Mouse (Mus musculus): Measurements from ENCODE around the gene Kcnk4.
"Not testable (repeated sequence)": the region's sequence is repeated elsewhere in the genome, so short reads cannot be mapped to it uniquely, and the experiment has no call there.

Gene Kcnk4

DNA sequence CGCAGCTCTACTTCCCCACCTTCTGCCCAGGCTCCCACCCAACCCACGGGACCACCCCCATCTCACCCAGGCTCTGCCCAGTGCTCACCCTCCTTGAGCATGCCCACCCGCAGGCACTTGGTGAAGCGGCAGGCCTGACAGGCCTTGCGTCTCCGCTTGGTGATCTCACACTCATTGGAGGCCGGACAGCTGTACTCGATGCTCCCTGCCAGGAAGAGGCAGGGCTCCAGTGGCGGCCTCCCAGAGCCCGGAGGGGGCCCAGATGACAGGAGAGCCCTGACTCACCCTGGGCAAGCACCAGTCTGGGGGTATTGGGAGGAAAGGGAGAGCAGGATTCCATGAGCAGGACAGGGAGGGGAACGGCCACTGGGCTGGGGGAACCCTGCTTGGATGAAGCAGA lies 20.3 kb downstream of the Kcnk4 start:
- no peak for DNase-seq

DNA sequence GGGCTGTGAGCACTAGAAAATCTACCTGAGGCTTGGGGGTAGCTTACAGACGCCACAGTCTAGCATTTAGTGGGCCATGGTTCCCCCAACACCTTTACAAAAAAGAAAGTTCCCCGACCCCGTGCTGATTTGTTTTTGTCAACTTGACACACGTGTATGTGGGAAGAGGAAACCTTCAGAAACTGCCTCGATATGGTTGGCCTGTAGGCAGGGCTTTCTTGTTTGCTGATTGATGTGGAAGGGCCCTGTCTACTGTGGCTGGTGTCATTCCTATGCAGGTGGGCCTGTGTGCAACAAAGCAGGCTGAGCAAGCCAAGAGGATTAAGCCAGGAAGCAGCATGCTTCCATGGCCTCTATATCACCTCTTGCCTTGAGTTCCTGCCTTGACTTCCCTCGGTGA lies 21.3 kb downstream of the Kcnk4 start:
- no peak for DNase-seq

DNA sequence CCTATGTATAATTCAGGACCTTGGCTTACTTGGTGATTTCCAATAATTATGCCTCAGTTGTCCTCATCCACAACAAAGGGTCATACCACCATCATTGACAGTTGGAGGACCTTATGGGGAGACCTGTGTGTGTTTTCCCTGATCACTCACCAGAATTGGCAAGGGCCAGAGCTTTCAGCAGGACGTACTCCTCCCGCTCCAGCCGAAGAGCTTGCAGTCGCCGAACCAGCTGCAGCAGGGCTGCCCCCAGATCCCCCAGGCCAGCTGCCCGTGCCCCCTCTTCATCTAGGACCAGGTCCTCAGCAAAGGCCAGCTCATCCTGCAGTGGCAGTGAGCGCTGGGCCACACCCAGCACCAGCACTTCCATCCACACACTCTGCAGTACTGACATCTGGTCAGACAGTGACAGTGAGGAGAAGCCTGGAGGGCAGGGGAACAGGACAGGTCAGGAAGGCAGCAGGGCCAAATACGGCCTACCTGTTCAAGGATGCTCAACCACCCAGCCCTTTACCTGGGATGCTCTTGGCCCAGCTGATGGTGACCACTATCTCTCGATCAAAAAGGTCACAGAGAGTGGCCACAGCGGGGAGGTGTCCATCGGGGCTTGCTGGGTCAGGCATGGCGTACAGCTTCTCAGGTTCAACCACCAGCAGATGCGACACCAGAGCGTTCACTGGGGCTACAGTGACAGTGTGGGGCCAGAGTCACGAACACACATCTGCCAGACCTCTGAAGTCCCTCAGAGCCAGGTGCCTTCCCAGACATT lies 21.9 kb downstream of the Kcnk4 start:
- no peak for DNase-seq

DNA sequence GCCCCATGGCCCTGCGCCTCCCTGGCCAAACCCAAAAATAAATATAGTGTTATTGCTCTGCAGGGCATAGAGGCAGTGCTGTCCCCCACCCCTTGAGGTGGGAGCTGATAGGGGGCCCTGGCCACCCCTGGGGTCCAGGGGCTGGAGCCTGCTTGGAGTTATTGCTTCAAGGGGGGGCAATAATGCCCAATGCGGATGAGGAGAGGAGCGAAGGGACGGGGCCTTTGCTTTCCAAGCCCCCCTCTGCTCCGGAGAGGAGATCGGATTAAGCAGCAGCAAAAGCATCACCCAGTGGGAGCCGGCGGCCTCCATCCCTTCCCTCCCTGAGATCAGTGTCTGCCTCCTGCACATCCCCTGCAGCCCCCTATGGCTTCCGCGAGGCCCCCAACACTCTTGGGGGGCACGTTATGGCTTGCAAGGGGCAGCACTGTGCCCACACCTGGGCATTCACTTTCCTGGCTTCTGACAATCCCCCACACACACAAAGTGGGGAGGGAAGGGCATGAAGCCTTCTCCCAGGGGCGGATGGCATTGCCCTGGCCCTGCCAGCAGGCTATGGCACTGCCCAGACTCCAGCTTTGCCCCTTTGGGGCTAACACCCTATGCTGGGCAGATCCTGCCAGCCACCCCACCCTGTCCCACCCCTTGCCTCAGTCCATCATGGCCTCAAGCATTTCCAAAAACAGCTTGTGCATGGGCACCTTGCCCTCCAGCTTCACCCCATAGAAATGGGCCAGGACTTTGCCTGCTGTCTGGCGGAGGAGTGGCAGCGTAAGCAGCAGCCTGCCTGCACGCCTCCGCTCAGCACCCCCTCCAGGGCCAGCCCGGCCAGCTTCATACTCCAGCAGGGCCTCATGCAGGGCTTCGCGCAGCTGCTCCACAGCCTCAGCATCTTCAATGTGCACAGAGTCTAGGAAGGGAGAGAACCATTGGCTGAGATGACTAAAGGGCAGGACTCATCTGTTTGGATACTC lies 22.9 kb downstream of the Kcnk4 start:
- peak; percentile 33 for DNase-seq

DNA sequence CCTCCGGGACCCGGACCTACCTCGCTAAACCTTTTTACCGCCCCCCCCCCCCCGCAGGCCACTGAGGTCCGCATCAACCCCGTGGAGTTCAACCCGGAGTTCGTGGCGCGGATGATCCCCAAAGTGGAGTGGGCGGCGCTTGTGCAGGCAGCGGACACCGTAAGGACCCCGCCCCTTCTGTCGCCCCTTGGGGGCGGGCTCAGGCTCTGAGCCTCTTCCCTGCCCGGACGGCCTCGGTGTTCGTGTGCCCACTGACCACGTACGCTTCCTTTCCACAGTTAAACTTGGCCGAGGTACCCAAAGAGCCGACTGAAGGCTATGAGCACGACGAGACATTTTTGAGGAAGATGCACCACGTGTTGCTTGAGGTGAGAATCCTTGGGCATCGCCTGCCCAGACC lies 24.0 kb downstream of the Kcnk4 start:
- DNase-seq: peak; percentile 59

DNA sequence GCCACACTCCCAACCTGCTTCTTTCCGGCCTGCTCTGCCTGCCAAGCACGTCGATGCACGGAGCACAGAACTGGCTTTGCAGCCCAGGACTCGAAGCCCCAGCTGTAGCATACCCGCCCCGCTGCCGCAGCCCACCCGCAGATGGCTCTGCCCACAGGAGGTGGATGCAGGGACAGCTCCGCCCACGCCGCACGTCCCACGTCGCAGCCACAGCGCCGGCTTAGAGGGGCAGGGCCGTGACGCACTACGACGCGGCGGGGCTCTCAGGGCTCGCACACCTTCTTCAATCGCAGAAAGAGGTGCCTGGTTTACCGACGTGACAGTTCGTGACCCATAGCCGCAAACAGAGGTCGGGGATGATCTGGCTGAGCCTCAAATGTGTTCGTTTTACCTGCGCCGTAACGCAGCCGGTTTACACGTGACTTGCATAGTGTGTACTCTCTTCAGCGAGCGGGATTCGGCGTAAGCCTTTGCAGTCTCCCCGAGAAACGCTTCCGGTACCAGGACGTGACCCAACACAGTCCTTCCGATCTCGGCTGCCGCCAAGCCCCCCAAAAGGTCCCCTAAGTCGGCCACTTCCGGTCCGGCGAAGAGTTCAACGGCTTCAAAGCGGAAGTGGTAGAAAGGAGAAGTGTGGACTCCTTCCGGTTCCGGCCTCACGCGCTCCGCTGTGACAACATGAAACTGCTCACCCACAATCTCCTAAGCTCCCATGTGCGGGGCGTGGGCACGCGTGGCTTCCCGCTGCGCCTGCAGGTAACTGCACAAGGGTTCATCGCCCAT lies 24.6 kb downstream of the Kcnk4 start, which contains the start of the genes Trmt112 and Prdx5:
Trmt112 (plus strand) TSS at position 192 of the 783 bp plus-strand sequence.
Prdx5 (minus strand) TSS at position 600 of the 783 bp plus-strand sequence.
- peak; percentile 84 for DNase-seq

DNA sequence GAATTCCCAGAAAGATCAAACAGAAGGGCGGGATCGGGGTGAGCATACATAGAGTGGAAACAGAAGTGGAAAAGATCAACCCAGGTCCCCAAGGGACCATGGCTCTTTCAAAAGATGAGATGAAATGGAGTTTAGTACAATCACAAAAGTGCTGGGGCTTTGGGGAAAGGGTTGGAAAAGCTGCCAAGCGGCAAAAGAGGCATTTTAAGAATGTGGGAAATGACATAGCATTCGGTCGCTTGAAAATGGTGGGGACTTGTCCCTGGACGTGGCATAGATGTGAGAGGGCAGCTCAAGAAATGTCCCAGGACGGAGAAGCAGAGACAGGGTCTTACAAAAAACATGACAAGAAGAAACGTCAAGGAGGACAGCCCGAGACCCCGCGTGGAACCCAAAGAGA lies 25.3 kb downstream of the Kcnk4 start:
- DNase-seq: no peak

DNA sequence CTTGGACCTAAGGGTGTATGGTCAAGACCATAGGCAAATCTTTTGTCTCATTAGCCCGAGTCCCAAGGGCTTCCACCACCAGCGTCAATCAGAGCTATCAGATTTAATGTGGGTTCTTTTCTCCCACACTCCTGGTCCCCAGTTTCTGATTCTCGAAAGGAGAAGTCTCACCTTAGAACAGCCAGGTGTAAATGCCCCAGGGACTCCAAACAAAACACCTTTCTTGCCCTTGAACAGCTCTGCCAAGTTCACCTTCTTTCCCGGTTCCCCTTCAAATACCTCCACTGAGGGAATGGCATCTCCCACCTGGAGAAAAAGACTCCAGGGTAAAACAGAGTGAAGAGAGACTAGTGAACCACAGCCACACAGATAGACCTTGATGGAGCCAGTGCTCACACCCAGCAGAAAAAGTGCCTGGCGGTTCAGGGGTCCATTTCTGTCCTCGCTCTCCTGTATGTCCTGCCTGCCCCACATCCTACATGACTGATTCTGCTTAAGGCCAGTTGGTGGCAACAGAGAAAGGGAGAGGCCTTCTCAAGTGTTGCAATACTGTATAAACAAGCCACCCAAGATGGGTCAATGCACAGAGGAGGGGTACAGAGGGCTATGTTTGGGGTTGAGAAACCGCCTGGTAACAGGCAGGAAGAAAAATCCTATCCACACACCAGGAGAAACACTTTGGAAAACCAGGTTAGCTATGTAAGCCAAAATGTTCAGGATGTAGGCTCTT lies 26.3 kb downstream of the Kcnk4 start:
- no peak for DNase-seq

DNA sequence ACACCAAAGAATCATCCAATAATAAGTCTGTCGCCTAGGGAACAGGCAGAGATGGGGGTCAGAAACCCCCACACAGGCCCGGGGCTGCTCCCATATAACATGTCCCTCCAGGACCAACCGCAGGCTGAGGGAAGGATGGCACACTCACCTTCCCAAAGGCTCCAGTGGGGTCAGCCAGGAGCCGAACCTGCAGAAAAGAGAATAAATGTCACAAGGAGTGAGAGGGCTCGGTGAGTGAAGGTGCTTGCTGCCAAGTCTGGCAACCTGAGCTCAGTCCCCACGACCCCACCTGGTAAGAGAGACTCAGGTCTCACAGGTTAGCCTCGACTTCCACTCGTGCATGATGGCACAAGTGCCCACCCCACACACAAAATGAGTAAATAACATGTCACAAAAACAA lies 27.2 kb downstream of the Kcnk4 start:
- DNase-seq: no peak

DNA sequence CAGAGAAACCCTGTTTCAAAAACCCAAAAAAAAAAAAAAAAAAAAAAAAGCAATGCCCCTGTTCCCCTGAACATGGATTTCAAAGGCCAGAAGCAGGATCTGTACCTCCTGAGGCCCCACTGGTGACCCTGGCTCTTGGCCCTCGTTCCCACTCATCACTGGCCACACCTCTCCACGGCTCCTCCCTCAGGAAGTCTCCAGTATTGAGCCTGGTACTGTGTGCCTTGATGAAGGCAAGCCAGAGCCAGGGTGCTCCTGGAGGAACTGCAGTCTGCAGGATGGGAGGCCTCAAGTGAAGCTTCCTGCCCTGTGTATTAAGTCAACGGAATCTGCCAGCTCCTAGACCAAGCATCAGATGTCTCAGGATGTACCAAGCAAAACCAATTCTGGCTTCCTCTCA lies 28.1 kb downstream of the Kcnk4 start:
- DNase-seq: no peak

DNA sequence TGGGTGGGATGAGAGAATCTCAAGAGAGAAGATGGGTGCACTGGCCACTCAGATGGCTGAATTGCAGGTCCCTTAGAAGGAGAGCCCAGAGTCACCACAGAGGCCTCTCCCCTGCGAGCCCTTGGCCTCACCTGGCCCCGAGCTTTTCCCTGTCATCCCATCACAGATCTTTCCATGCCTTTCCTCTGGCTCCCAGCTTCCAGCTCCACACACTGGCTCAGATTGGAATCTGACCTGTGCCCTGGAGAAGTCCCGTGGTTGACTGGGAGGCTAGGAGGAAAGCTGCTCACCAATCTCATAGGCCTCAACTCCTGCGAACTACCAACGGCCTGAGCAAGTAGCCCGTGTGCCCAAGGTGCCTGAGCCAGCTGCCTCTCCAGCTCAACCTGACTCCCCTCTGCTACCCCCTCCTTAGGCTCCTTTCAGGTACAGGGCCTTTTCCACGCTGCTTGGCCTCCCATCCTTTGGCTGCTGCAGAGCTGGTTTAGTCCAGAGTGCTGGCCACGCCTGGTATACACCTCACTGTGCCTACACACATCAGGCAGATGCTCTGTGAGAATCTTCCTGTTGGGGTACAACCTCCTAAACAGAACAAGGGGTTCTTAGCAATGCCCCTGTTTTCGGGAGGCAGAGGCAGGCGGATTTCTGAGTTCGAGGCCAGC lies 28.7 kb downstream of the Kcnk4 start:
- DNase-seq: no peak

DNA sequence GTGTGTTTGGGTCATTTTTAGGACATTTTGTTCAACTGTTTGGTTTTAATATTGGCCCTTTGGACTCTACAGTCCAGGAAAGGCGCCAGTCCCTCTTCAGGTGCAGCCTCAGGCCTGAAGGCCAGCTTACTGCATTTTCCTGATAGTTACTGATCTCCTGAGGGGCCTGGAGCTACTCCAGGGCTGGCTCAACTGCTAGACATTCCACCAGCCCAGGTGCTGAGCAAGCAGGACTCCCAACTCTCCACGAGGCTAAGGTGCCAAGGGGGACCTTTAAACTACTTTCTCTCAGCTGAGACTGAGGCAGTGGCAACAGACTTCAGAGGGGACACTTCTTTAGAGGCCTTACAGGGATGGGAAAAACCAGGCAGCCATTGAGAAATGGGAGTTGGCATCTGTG lies 29.5 kb downstream of the Kcnk4 start:
- DNase-seq: no peak

DNA sequence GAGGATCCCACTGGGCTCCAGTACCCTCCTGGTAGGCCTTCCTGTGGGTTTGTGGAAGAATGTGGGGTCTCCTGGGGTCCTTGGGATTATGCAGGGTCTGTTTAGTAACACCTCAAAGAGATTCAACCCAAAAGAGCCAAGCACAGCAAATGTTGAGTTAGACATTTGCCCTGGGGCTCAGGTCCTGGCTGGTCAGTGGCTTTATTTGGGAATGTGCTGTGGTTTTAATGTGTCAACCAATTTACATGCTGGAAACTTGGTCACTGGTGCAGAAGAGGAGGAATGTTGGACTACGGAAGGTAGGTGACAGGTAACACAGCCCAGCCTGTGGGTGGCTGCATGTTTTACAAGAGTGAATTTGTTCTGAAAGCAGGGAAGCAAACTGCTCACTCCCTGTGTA lies 31.3 kb downstream of the Kcnk4 start:
- no peak for DNase-seq

DNA sequence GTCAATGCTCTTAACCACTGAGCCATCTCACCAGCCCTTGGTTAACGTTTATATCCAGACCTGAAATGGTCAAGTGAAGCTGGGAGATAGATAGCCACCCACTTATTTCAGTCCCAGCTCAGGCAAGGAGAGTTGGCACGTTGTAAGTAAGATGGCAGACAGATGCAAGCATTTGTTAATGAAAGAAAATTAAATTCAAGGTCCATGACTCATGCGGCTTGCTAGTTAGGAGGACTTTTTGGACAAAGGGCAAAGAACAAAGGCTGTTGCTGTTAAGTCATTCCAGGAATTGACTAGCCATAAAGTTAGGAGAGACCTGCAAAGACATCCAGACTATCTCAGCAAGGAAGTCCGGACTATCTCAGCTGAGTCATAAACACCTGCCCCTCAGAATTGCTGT lies 34.7 kb downstream of the Kcnk4 start:
- no peak for DNase-seq

DNA sequence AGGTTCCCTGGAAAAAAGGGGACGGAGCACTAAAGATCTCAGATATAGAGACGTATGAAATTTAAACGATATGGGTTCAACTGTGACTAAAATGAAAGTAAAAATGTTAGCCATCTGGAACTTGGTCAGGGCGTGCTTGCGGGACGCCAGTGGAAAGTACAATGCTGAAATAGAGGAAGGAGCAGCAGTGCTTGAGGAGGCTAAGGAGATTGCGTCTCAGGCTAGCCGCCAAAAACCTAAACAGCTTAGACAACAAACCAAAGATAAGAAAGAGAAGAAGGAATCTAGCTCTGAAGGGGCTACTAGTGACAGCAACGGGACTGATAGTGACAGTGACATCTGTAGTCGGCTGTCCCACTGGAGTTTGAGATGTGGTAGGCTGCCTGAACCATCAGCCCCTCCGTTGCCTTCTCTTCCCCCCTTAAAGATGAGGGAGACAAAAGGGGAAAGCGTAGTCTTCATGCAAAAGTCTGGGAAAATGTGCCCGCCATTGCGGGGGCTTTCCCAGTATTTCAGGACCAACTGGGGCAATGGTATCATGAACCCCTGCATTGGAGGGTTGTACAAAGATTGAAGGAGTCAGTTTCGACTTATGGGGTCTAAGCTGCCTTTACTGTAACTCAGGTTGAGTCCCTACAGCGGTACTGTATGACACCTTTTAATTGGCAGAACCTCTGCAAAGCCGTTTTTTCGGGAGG lies 38.6 kb downstream of the Kcnk4 start:
- DNase-seq: not testable (repeated sequence)

DNA sequence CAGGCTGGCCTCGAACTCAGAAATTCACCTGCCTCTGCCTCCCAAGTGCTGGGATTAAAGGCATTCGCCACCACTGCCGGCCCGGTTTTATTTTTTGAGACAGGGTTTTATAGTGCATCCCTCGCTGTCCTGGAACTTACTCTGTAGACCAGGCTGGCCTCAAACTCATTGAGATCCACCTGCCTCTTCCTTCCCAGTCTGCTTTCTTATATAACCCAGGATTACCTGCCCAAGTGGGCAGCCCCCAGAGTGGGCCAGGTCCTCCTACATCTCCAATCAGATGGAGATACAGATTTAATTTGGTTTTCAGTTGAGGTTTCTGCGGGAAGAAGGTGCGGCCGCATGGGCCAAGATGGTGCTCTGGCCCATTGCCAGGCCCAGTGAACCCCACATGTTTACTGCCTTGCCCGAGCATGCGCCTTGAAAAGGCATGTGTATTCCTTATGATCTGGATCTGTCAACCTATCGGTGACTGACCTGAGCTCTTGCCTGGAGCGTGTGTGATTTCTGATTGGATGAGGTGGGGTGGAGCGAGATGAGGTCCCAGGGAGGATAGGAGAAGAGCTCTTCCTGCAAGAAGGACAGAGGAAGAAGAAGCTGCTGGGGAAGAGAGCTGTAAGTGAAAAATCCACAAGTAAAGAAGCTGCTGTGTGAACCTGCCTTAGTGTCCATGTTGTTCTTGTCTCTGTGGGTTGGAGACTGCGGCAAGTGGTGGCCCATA lies 40.4 kb downstream of the Kcnk4 start:
- DNase-seq: no peak

DNA sequence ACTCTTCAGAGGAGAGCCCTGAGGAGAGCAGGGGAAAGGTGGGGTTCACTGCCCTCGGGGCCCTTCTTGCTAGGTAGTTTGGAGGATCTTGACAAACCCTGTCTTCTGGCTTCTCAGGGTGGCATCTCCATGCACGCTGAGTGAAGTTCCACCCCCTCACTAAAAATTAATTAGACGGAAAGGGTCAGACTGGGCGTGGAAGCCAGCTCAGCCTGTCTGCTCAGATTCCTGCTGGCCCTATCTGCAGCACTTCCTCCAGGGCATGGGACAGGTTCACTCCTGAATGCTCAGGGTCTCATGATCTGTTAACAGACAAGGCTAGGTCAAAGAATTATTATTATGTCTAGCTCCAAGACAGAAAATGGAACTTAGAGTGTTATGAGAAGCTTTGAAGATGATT lies 41.8 kb downstream of the Kcnk4 start:
- DNase-seq: no peak

DNA sequence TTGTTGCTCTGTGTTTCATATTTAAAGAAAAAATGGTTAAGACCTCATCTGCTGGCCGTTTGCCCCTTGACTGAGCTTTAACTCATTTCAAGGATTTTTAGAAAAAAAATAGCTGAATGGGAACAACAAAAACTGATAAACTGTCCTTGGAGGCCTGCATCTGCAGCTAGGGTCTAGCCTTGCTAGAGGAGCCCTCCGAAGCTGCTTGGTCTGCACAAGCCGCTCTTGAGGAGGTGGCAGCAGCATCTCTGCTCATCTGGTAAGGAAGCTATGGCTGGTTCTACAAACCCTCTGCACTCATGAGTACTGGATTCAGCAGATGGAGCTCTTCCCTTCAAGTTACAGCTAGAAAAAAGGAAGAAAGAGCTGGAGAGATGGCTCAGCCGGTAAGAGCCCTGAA lies 56.4 kb downstream of the Kcnk4 start:
- DNase-seq: no peak

DNA sequence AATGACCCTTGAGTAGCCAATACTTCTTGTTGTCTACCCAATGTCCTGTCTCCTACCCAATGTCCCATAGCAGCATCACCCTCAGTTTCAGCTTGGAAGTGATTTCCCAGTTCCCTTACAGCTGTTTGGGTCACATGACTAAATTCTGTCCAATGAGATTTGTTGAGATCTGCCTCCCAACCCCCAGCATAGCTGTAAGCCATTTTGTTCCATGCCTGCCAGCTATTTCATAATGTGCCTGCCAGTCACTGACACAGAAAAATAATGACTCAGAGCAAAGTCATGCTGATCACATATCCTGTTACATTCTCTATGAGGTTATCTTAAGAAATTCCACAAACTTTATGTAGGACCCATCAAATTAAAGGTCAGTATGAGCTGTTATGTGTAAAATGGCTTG lies 57.5 kb downstream of the Kcnk4 start:
- DNase-seq: no peak

DNA sequence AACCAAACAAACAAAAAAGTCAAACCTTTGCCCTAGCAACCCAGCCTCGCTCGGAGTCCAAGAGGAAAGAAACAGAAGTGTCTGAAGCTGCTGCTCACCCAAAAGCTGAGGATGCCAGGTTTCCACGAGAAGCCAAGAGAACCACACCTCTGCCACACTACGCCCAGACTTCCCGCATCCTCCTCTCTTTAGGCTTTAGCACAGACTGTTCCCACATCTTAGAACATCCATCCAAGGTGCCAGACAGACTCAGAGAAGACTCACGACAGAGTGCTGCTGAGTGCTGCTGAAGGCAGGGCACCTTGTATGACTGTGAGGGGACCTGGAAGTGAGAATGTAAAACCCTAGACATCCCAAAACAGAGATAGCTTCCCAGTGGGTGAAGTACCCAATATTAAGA lies 58.5 kb downstream of the Kcnk4 start:
- DNase-seq: no peak

DNA sequence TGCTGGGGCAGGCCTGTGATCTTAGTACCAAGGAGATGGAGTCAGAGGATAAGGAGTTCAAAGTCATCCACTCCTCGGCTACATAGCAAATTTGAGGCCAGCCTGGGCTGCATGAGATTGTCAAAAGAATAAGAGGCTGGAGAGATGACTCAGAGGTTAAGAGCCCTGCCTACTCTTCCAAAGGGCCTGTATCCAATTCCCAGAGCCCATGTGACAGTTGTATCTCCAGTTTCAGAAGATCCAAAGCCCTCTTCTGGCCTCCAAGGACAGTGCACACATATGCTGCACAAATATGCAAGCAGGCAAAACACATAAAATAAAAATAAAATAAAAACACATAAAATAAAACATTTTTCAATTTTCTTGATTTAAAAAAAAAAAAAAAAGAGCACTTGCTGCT lies 60.1 kb downstream of the Kcnk4 start:
- DNase-seq: no peak
